Mouse (Mus musculus) ES-Bruce4 (cell line): Measurements from ENCODE around the gene Apba2. TPM values are rescaled to one million over a fixed set of nuclear protein-coding genes. Genes with fewer than 3 reads are reported as not detected.

Experiments
- H3K27ac ChIP-seq: 2 replicates; pipeline ENCODE4 v1.5.1; 2012; ENCODE audit warnings: low read length, inconsistent platforms; ENCODE audit not compliant: insufficient read depth
- H3K27me3 ChIP-seq: 2 replicates; pipeline ENCODE4 v1.6.1; 2012; ENCODE audit warnings: mild to moderate bottlenecking, low read length, inconsistent platforms; ENCODE audit not compliant: control insufficient read depth, poor library complexity, insufficient read depth, severe bottlenecking
- H3K36me3 ChIP-seq: 2 replicates; pipeline ENCODE4 v1.6.1; 2012; ENCODE audit warnings: inconsistent platforms, mild to moderate bottlenecking, low read length, moderate library complexity; ENCODE audit not compliant: control insufficient read depth, poor library complexity, insufficient read depth, severe bottlenecking
- H3K4me1 ChIP-seq: one replicate; pipeline ENCODE4 v1.8.1; 2011; ENCODE audit warnings: low read length; ENCODE audit not compliant: control insufficient read depth, insufficient read depth
- H3K4me3 ChIP-seq: 2 replicates; pipeline ENCODE4 v1.5.1; 2011; ENCODE audit warnings: low read depth, mild to moderate bottlenecking, low read length
- H3K9ac ChIP-seq: 2 replicates; pipeline ENCODE4 v1.6.1; 2012; ENCODE audit warnings: low read depth, mild to moderate bottlenecking, inconsistent platforms; ENCODE audit not compliant: poor library complexity, severe bottlenecking
- H3K9me3 ChIP-seq: replicated peaks from 2 replicates; pipeline ENCODE4 v1.6.1; 2012; ENCODE audit warnings: mild to moderate bottlenecking, low read length, inconsistent platforms; ENCODE audit not compliant: control insufficient read depth, poor library complexity, insufficient read depth, severe bottlenecking
- CTCF ChIP-seq: IDR thresholded peaks from one replicate; pipeline ENCODE4 v1.8.1; 2011; ENCODE audit warnings: low read depth, low read length
- EP300 ChIP-seq: IDR thresholded peaks from 2 replicates; pipeline ENCODE4 v1.6.1; 2011; ENCODE audit warnings: low read depth, low read length; ENCODE audit not compliant: insufficient read depth
- POLR2A ChIP-seq: IDR thresholded peaks from one replicate; pipeline ENCODE4 v1.8.1; 2011; ENCODE audit warnings: low read length; ENCODE audit not compliant: insufficient read depth
- polyA plus RNA-seq: library from polyadenylated mRNA; stranded (reverse); fragments of >200 nt; gene quantifications from 2 replicates; pipeline ENCODE4 v1.2.4, GENCODE M21; 2011; ENCODE audit warnings: low read depth; ENCODE audit not compliant: missing spikeins, insufficient read depth, insufficient read length

Gene Apba2
- polyA plus RNA-seq, 1 experiment, result 1.9 TPM

- TF ChIP-seq POLR2A (no peak), EP300 (no peak), CTCF (no peak)
- Histone ChIP-seq H3K36me3 (no peaks in the 10 kb centered on the region), H3K4me1 (no peaks in the 10 kb centered on the region), H3K27me3 (no peaks in the 10 kb centered on the region), H3K9ac (no peak overlapping the region), H3K4me3 (no peak overlapping the region), H3K27ac (no peak overlapping the region), H3K9me3 (no peaks in the 10 kb centered on the region)
Observed at GRCm38 (mm10) chr7:64508826-64509225, 7.3 kb downstream of the Apba2 start.

GRCm38 (mm10) chr7:64509911-64510310 is 8.4 kb downstream of the Apba2 start:
- Histone ChIP-seq H3K9ac (no peak overlapping the region), H3K4me3 (no peak overlapping the region), H3K27me3 (no peaks in the 10 kb centered on the region), H3K9me3 (no peaks in the 10 kb centered on the region), H3K36me3 (no peaks in the 10 kb centered on the region), H3K4me1 (no peaks in the 10 kb centered on the region), H3K27ac (no peak overlapping the region)
- TF ChIP-seq EP300 (no peak), POLR2A (no peak), CTCF (no peak)

GRCm38 (mm10) chr7:64510526-64511210 is 9.2 kb downstream of the Apba2 start:
- Histone ChIP-seq H3K27me3 (no peaks in the 10 kb centered on the region), H3K9ac (no peak overlapping the region), H3K36me3 (no peaks in the 10 kb centered on the region), H3K4me1 (no peaks in the 10 kb centered on the region), H3K4me3 (no peak overlapping the region), H3K27ac (no peak overlapping the region), H3K9me3 (no peaks in the 10 kb centered on the region)
- TF ChIP-seq POLR2A (no peak), CTCF (no peak), EP300 (no peak)

- TF ChIP-seq CTCF (no peak), EP300 (no peak), POLR2A (no peak)
- Histone ChIP-seq H3K4me3 (no peak overlapping the region), H3K9me3 (no peaks in the 10 kb centered on the region), H3K4me1 (no peaks in the 10 kb centered on the region), H3K27me3 (no peaks in the 10 kb centered on the region), H3K9ac (no peak overlapping the region), H3K36me3 (no peaks in the 10 kb centered on the region), H3K27ac (no peak overlapping the region)
Observed at GRCm38 (mm10) chr7:64513621-64514020, 12.1 kb downstream of the Apba2 start.

GRCm38 (mm10) chr7:64515280-64515679 is 13.8 kb downstream of the Apba2 start:
- Histone ChIP-seq H3K27me3 (no peaks in the 10 kb centered on the region), H3K9ac (no peak overlapping the region), H3K27ac (no peak overlapping the region), H3K36me3 (no peaks in the 10 kb centered on the region), H3K4me3 (no peak overlapping the region), H3K4me1 (no peaks in the 10 kb centered on the region), H3K9me3 (no peaks in the 10 kb centered on the region)
- TF ChIP-seq CTCF (no peak), EP300 (no peak), POLR2A (no peak)

GRCm38 (mm10) chr7:64515891-64516290 is 14.4 kb downstream of the Apba2 start:
- no peak overlapping the region for H3K9ac ChIP-seq
- H3K4me1 ChIP-seq, result no peaks in the 10 kb centered on the region
- no peaks in the 10 kb centered on the region for H3K27me3 ChIP-seq
- TF ChIP-seq CTCF (no peak), POLR2A (no peak), EP300 (no peak)
- no peaks in the 10 kb centered on the region for H3K9me3 ChIP-seq
- no peak overlapping the region for H3K27ac ChIP-seq
- no peaks in the 10 kb centered on the region for H3K36me3 ChIP-seq
- no peak overlapping the region for H3K4me3 ChIP-seq
